Mouse (Mus musculus) ES-E14 (cell line): ENCODE results near the gene Pdia5. TPM values are rescaled to one million over a fixed set of nuclear protein-coding genes. Genes with fewer than 3 reads are reported as not detected.

Experiments used
- DNase-seq: peaks from one replicate; pipeline ENCODE4 v3.0.0-alpha.2; 2013; ENCODE audit warnings: low read depth, low spot score
- H3K27ac ChIP-seq: 2 replicates; pipeline ENCODE4 v1.5.1; 2012; ENCODE audit warnings: low read depth, mild to moderate bottlenecking, low read length, moderate library complexity, mixed read lengths; ENCODE audit not compliant: poor library complexity, insufficient read depth, severe bottlenecking
- H3K36me3 ChIP-seq: 2 replicates; pipeline ENCODE4 v1.6.1; 2012; ENCODE audit warnings: mild to moderate bottlenecking, low read length, moderate library complexity, mixed read lengths; ENCODE audit not compliant: control insufficient read depth, poor library complexity, insufficient read depth, severe bottlenecking
- H3K4me1 ChIP-seq, 2 experiments: fragments of 150-350 bp in 1 of 2; sonication (generic) in 1 of 2; 2 replicates each; pipeline ENCODE4 v1.6.1; 2012; ENCODE audit warnings: low read length in 2 of 2, mild to moderate bottlenecking in 1 of 2, mixed read lengths in 1 of 2; ENCODE audit not compliant: control insufficient read depth in 2 of 2, insufficient read depth in 2 of 2, poor library complexity in 1 of 2
- H3K4me3 ChIP-seq, 2 experiments: fragments of 150-350 bp in 1 of 2; sonication (generic) in 1 of 2; 2 replicates each; pipeline ENCODE4 v1.5.1; 2012; ENCODE audit warnings: low read length in 2 of 2, low read depth in 1 of 2, mild to moderate bottlenecking in 1 of 2, mixed read lengths in 1 of 2; ENCODE audit not compliant: insufficient read depth in 1 of 2, poor library complexity in 1 of 2, severe bottlenecking in 1 of 2
- H3K9ac ChIP-seq: 2 replicates; pipeline ENCODE4 v1.6.1; 2012; ENCODE audit warnings: low read depth, mild to moderate bottlenecking, low read length, mixed read lengths; ENCODE audit not compliant: poor library complexity, insufficient read depth, severe bottlenecking
- H3K9me3 ChIP-seq: fragments of 150-350 bp; sonication (generic); 2 replicates; pipeline ENCODE4 v1.6.1; 2012; ENCODE audit warnings: low read depth, mild to moderate bottlenecking, low read length; ENCODE audit not compliant: control insufficient read depth, insufficient read depth
- CHD2 ChIP-seq: IDR thresholded peaks from 2 replicates; pipeline ENCODE4 v1.6.1; 2014; ENCODE audit warnings: mild to moderate bottlenecking, low read depth, low read length, inconsistent platforms
- HCFC1 ChIP-seq: IDR thresholded peaks from 2 replicates; pipeline ENCODE4 v1.6.1; 2012; ENCODE audit warnings: low read length, inconsistent platforms, borderline replicate concordance; ENCODE audit not compliant: insufficient read depth
- MAFK ChIP-seq: IDR thresholded peaks from 2 replicates; pipeline ENCODE4 v1.6.1; 2014; ENCODE audit warnings: mild to moderate bottlenecking, low read depth, low read length, inconsistent platforms; ENCODE audit not compliant: insufficient read depth
- ZC3H11A ChIP-seq: IDR thresholded peaks from 2 replicates; pipeline ENCODE4 v1.6.1; 2012; ENCODE audit warnings: low read depth, mild to moderate bottlenecking, inconsistent platforms, low read length, borderline replicate concordance
- ZNF384 ChIP-seq: IDR thresholded peaks from 2 replicates; pipeline ENCODE4 v1.6.1; 2012; ENCODE audit warnings: low read depth, low read length, inconsistent platforms
- in situ Hi-C, 2 experiments: fragments of 600-800 bp; cut with MboI; formaldehyde crosslinking; loops; one replicate each; pipeline ENCODE4 v1.15.1; 2025; ENCODE audit warnings: low sequenced_read_pairs in 2 of 2, inconsistent platforms in 1 of 2; ENCODE audit not compliant: unreplicated experiment in 2 of 2
- total RNA-seq: library from RNA; depleted of rRNA; stranded (reverse); fragments of 300-350 nt; gene quantifications from 2 replicates; pipeline ENCODE4 v1.2.3, GENCODE M21; 2012

Gene Pdia5
- total RNA-seq, 1 experiment = 20.3 TPM

GRCm38 (mm10) chr16:35487776-35488175 lies 2.9 kb downstream of the Pdia5 start:
- no peaks in the 10 kb centered on the region for H3K9me3 ChIP-seq
- H3K36me3 ChIP-seq = no peaks in the 10 kb centered on the region
- in situ Hi-C loops = no loop called here
- DNase-seq = no peak
- peaks cover 6 to 21% of the 10 kb centered on the region in 2 experiments; a peak in 3 of 4 replicates for H3K4me1 ChIP-seq
- no peak overlapping the region for H3K4me3 ChIP-seq
- H3K9ac ChIP-seq = no peak overlapping the region
- no peak overlapping the region for H3K27ac ChIP-seq
- TF ChIP-seq MAFK (no peak), ZC3H11A (no peak), CHD2 (no peak), HCFC1 (no peak), ZNF384 (no peak)

- DNase-seq = no peak
- H3K4me1 ChIP-seq = peaks cover 6 to 21% of the 10 kb centered on the region in 2 experiments; a peak in 3 of 4 replicates
- no peak overlapping the region for H3K4me3 ChIP-seq
- no peak overlapping the region for H3K27ac ChIP-seq
- no peaks in the 10 kb centered on the region for H3K36me3 ChIP-seq
- H3K9ac ChIP-seq = no peak overlapping the region
- no peaks in the 10 kb centered on the region for H3K9me3 ChIP-seq
- in situ Hi-C loops = no loop called here
- TF ChIP-seq HCFC1 = no peak
- no peak for TF ChIP-seq CHD2
- no peak for TF ChIP-seq ZNF384
These were observed 3.6 kb downstream of the Pdia5 start for GRCm38 (mm10) chr16:35487056-35487455.

GRCm38 (mm10) chr16:35485711-35486110 lies 5.0 kb downstream of the Pdia5 start:
- Histone ChIP-seq H3K4me1 (peaks cover 6 to 21% of the 10 kb centered on the region in 2 experiments; a peak in 3 of 4 replicates), H3K9me3 (no peaks in the 10 kb centered on the region), H3K4me3 (no peak overlapping the region), H3K9ac (no peak overlapping the region), H3K36me3 (no peaks in the 10 kb centered on the region), H3K27ac (no peak overlapping the region)
- in situ Hi-C loops = no loop called here
- TF ChIP-seq CHD2 = no peak
- no peak for TF ChIP-seq ZC3H11A
- TF ChIP-seq ZNF384 = no peak
- no peak for TF ChIP-seq HCFC1
- no peak for TF ChIP-seq MAFK
- no peak for DNase-seq

DNA sequence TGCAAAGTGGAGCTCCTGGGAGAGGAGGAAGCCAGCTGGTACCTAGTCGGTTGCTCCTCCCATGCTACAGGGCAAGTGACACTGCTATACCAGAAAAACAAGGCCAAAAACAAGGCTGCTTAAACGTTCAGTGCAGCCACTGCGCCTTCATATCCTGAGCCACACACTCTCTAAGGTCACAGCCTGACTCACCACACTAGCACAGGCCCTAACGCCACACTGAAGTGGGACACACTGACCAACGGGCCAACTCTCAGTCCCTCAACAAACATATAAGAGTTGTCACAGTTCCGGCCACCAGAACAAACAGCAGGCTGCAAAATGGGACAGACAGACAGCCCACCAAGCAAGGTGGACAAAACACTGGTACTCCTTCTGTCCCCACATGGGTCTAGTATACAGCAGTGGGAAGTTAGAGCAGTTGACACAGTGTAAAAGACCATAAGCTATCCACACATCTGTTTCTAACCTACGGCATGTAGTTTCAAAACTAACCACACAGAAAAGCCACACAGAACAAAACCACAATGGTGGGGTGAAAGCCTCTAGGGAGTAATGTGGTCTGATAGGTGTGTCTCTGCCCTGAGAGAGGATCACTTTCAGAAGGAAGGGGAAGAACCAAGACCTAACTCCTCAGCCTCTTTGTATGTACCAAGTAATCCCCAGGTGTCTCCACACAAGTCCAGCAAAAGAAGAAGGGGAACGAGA lies 6.0 kb downstream of the Pdia5 start:
- Histone ChIP-seq H3K36me3 (no peaks in the 10 kb centered on the region), H3K9ac (no peak overlapping the region), H3K27ac (no peak overlapping the region), H3K4me1 (peaks cover 6 to 18% of the 10 kb centered on the region in 2 experiments; a peak in 3 of 4 replicates), H3K4me3 (no peak overlapping the region), H3K9me3 (no peaks in the 10 kb centered on the region)
- in situ Hi-C loops = loop anchor here in 1 of 2 experiments (5.0 kb wide), 1 partner anchor 73 kb away; no protein-coding TSS in a partner anchor
- DNase-seq = no peak
- TF ChIP-seq ZC3H11A = no peak
- TF ChIP-seq ZNF384 = no peak
- TF ChIP-seq MAFK = no peak
- no peak for TF ChIP-seq HCFC1
- no peak for TF ChIP-seq CHD2
